Mouse (Mus musculus): Measurements from ENCODE around the gene Ric8a. TPM values are rescaled to one million over a fixed set of nuclear protein-coding genes. Genes with fewer than 3 reads are reported as not detected.

Gene Ric8a
- 50.8 and 53.1 TPM in 2 replicates for polyA plus RNA-seq (2015; fragmentation: Nextera tagmentation; extraction: Ambion mirVana)

GRCm38 (mm10) chr7:140856785-140857549 lies at the start of gene Ric8a:
Gene Ric8a (plus strand): TSS chr7:140856957.

GRCm38 (mm10) chr7:140821653-140822329 lies 35.0 kb upstream of the Ric8a start, which contains the start of gene Zfp941:
Gene Zfp941 (minus strand): TSS chr7:140822178.

GRCm38 (mm10) chr7:140834968-140835757 lies 21.6 kb upstream of the Ric8a start, which contains the start of gene Urah:
Gene Urah (plus strand): TSS chr7:140835018.

GRCm38 (mm10) chr7:140844905-140845665 lies 11.7 kb upstream of the Ric8a start, which contains the start of gene Scgb1c1:
Gene Scgb1c1 (plus strand): TSS chr7:140845547.

GRCm38 (mm10) chr7:140847755-140848580 lies 8.8 kb upstream of the Ric8a start, which contains the start of gene Odf3:
Gene Odf3 (plus strand): TSS chr7:140847805.

GRCm38 (mm10) chr7:140855860-140856784 lies 635 bp upstream of the Ric8a start, which contains the start of gene Gm45785:
Gene Gm45785 (minus strand): TSS chr7:140856331.

GRCm38 (mm10) chr7:140857550-140858505 lies 1.1 kb downstream of the Ric8a start, which contains the start of gene Bet1l:
Gene Bet1l (minus strand): TSS chr7:140857577.

GRCm38 (mm10) chr7:140881696-140882468 lies 25.1 kb downstream of the Ric8a start, which contains the start of the genes Psmd13 and Sirt3:
Gene Psmd13 (plus strand): TSS chr7:140881968.
Gene Sirt3 (minus strand): TSS chr7:140882309.

GRCm38 (mm10) chr7:140900220-140900619 lies 43.5 kb downstream of the Ric8a start, which contains the start of gene Cox8b:
Gene Cox8b (minus strand): TSS chr7:140900446.

Other genes with a start within 250 kb of the Ric8a start
- not detected in 2 replicates for gene Olfr61, start 228.0 kb upstream of the Ric8a start, polyA plus RNA-seq (2015; fragmentation: Nextera tagmentation; extraction: Ambion mirVana)
- gene Olfr53, start 210.5 kb upstream of the Ric8a start, polyA plus RNA-seq (2015; fragmentation: Nextera tagmentation; extraction: Ambion mirVana), result not detected in 2 replicates
- gene Olfr539, start 197.0 kb upstream of the Ric8a start, polyA plus RNA-seq (2015; fragmentation: Nextera tagmentation; extraction: Ambion mirVana), result not detected in 2 replicates
- not detected in 2 replicates for gene Olfr45, start 175.0 kb upstream of the Ric8a start, polyA plus RNA-seq (2015; fragmentation: Nextera tagmentation; extraction: Ambion mirVana)
- not detected in 2 replicates for gene Olfr541, start 159.7 kb upstream of the Ric8a start, polyA plus RNA-seq (2015; fragmentation: Nextera tagmentation; extraction: Ambion mirVana)
- 0.25 and 0.75 TPM in 2 replicates for gene Cyp2e1, start 93.2 kb upstream of the Ric8a start, polyA plus RNA-seq (2015; fragmentation: Nextera tagmentation; extraction: Ambion mirVana)
- gene Syce1, start 69.1 kb upstream of the Ric8a start, polyA plus RNA-seq (2015; fragmentation: Nextera tagmentation; extraction: Ambion mirVana), result 0.19 and 0.25 TPM in 2 replicates
- gene Zfp941, start 34.8 kb upstream of the Ric8a start, polyA plus RNA-seq (2015; fragmentation: Nextera tagmentation; extraction: Ambion mirVana), result 0.55 and 0.98 TPM in 2 replicates
- gene Urah, start 21.9 kb upstream of the Ric8a start, polyA plus RNA-seq (2015; fragmentation: Nextera tagmentation; extraction: Ambion mirVana), result 9.5 and 11.1 TPM in 2 replicates
- not detected in 2 replicates for gene Scgb1c1, start 11.4 kb upstream of the Ric8a start, polyA plus RNA-seq (2015; fragmentation: Nextera tagmentation; extraction: Ambion mirVana)
- 0.14 TPM in 1 of 2 replicates, not detected in the other for gene Odf3, start 9.2 kb upstream of the Ric8a start, polyA plus RNA-seq (2015; fragmentation: Nextera tagmentation; extraction: Ambion mirVana)
- not detected in 2 replicates for gene Gm45785, start 626 bp upstream of the Ric8a start, polyA plus RNA-seq (2015; fragmentation: Nextera tagmentation; extraction: Ambion mirVana)
- gene Bet1l, start 620 bp downstream of the Ric8a start, polyA plus RNA-seq (2015; fragmentation: Nextera tagmentation; extraction: Ambion mirVana), result 39.9 and 50.6 TPM in 2 replicates
- gene Psmd13, start 25.0 kb downstream of the Ric8a start, polyA plus RNA-seq (2015; fragmentation: Nextera tagmentation; extraction: Ambion mirVana), result 160 and 172 TPM in 2 replicates
- 16.6 and 18.1 TPM in 2 replicates for gene Sirt3, start 25.4 kb downstream of the Ric8a start, polyA plus RNA-seq (2015; fragmentation: Nextera tagmentation; extraction: Ambion mirVana)
- 0.43 and 0.74 TPM in 2 replicates for gene Cox8b, start 43.5 kb downstream of the Ric8a start, polyA plus RNA-seq (2015; fragmentation: Nextera tagmentation; extraction: Ambion mirVana)
- gene Nlrp6, start 63.9 kb downstream of the Ric8a start, polyA plus RNA-seq (2015; fragmentation: Nextera tagmentation; extraction: Ambion mirVana), result 0.08 and 0.22 TPM in 2 replicates
- gene Pgghg, start 84.4 kb downstream of the Ric8a start, polyA plus RNA-seq (2015; fragmentation: Nextera tagmentation; extraction: Ambion mirVana), result 17.1 and 17.4 TPM in 2 replicates
- 1.1 and 1.4 TPM in 2 replicates for gene Ifitm5, start 93.3 kb downstream of the Ric8a start, polyA plus RNA-seq (2015; fragmentation: Nextera tagmentation; extraction: Ambion mirVana)
- 0.60 and 0.79 TPM in 2 replicates for gene Gm45717, start 99.0 kb downstream of the Ric8a start, polyA plus RNA-seq (2015; fragmentation: Nextera tagmentation; extraction: Ambion mirVana)
- 1,342 and 1,631 TPM in 2 replicates for gene Ifitm2, start 99.0 kb downstream of the Ric8a start, polyA plus RNA-seq (2015; fragmentation: Nextera tagmentation; extraction: Ambion mirVana)
- gene Ifitm1, start 110.3 kb downstream of the Ric8a start, polyA plus RNA-seq (2015; fragmentation: Nextera tagmentation; extraction: Ambion mirVana), result 156 and 219 TPM in 2 replicates
- 730 and 992 TPM in 2 replicates for gene Ifitm3, start 153.8 kb downstream of the Ric8a start, polyA plus RNA-seq (2015; fragmentation: Nextera tagmentation; extraction: Ambion mirVana)
- 0.67 and 3.1 TPM in 2 replicates for gene Ifitm6, start 161.0 kb downstream of the Ric8a start, polyA plus RNA-seq (2015; fragmentation: Nextera tagmentation; extraction: Ambion mirVana)
- gene Gm17387, start 172.2 kb downstream of the Ric8a start, polyA plus RNA-seq (2015; fragmentation: Nextera tagmentation; extraction: Ambion mirVana), result not detected in 2 replicates
- gene B4galnt4, start 204.1 kb downstream of the Ric8a start, polyA plus RNA-seq (2015; fragmentation: Nextera tagmentation; extraction: Ambion mirVana), result 0.25 and 0.40 TPM in 2 replicates
- 29.1 and 32.9 TPM in 2 replicates for gene Pkp3, start 221.3 kb downstream of the Ric8a start, polyA plus RNA-seq (2015; fragmentation: Nextera tagmentation; extraction: Ambion mirVana)
- gene Sigirr, start 243.6 kb downstream of the Ric8a start, polyA plus RNA-seq (2015; fragmentation: Nextera tagmentation; extraction: Ambion mirVana), result 4.8 and 5.7 TPM in 2 replicates